Mouse (Mus musculus) olfactory bulb, adult 2 months (tissue): Measurements from ENCODE around the gene Olfr52.
"Not testable (repeated sequence)": the region's sequence is repeated elsewhere in the genome, so short reads cannot be mapped to it uniquely, and the experiment has no call there.

Source experiments
- CTCF ChIP-seq: fragments of 200-500 bp; IDR thresholded peaks from 2 replicates; pipeline ENCODE4 v1.5.1; 2012; ENCODE audit warnings: low read depth, mild to moderate bottlenecking, low read length, moderate library complexity; ENCODE audit not compliant: insufficient read depth
- POLR2A ChIP-seq: fragments of 200-500 bp; IDR thresholded peaks from 2 replicates; pipeline ENCODE4 v1.6.1; 2012; ENCODE audit warnings: mild to moderate bottlenecking, low read depth, low read length, moderate library complexity; ENCODE audit not compliant: insufficient read depth

DNA sequence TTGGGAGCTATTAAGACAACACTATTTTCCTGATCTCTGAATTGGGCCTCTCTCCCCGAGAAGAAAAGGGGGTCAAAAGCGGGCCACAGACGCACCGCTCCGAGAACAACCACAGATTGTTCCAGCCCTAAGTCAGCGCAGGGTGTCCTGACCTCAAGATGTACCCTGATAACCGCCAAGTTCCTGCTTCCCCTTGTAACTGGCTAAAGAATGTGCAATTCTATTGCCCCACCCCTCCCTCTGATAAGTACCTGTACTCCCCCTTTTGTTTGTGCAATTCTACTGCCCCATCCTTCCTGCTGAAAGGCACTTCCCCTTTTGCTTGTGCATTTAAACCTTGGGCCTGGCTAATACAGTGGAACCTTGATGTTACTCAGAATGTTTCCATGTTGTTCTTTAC lies 10.1 kb downstream of the Olfr52 start:
- not testable (repeated sequence) for TF ChIP-seq CTCF, POLR2A
